Mouse (Mus musculus) mouse embryonic stem cell (cell line): Measurements from ENCODE around the gene Aanat.

Source experiments
- in situ Hi-C, 2 experiments: fragments of 300-500 bp; cut with MboI; formaldehyde crosslinking; loops; 1 replicate in 1 of 2; 3 replicates in 1 of 2; pipeline ENCODE4 v1.14.3; 2019 to 2020; ENCODE audit warnings: low sequenced_read_pairs in 2 of 2, low pct_unique_long_range_greater_than_20kb in 1 of 2, mixed read lengths in 1 of 2; ENCODE audit not compliant: unreplicated experiment in 1 of 2

Aanat gene

DNA sequence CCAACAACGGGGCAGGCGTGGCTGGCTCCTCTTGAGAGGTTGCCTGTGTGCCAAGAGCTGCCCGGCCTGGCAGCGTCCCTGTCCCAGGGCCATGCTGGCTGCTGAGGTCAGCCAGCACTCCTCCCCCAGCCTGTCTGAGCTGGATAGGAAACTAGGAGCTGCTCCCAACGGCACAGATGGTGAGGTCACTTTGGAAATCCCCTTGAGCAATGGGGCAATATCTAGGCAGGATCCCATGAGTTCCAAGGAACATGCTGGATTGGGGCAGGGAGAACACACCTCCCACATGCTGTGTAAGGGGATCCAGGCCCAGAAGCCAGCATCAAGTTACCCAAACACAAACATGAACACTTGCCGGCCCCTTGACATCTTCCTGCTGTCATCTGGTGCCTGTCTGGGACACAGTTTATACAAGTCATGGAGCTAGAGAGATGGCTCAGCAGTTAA lies 35.0 kb downstream of the Aanat start:
- in situ Hi-C loops = no loop called here

DNA sequence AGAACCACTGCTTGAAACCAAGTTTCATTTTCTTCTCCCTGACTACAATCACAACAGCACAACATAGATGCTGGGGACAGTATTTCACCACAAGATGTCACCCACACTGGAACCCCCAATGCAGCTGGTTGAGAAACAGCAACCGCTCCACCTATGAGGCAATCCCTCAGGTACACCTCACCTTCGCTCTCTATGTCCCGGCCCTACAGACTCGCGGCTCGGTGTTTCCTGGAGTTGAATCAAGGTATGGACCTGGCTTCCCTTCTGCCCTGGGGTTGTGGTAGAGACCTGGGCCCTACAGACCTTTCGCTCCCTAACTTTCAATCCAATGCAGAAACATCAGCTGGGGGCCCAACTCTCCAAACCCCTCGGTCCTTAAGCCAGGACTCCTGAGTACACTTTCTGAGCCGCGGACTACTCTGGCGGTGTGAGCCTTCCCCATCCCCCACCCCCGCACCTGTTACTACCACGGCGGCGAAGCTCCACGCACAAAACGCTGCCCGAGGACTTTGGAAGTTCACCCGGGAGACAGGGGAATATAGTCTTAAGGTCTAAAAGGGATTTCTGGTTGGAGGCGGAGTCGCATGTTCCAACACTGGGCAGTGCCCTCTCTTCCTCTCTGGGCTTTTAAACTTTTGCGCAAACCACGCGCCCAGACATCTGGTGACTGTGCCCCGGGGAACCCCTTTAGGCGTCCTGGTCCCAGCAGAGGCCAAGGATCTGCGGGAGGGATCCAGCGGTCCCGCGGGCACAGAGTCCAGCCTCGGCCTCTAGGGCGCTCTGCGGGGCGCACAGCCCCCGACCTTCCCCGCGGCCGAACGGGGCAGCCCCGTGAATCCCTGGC lies 37.3 kb downstream of the Aanat start:
- in situ Hi-C loops = no loop called here

DNA sequence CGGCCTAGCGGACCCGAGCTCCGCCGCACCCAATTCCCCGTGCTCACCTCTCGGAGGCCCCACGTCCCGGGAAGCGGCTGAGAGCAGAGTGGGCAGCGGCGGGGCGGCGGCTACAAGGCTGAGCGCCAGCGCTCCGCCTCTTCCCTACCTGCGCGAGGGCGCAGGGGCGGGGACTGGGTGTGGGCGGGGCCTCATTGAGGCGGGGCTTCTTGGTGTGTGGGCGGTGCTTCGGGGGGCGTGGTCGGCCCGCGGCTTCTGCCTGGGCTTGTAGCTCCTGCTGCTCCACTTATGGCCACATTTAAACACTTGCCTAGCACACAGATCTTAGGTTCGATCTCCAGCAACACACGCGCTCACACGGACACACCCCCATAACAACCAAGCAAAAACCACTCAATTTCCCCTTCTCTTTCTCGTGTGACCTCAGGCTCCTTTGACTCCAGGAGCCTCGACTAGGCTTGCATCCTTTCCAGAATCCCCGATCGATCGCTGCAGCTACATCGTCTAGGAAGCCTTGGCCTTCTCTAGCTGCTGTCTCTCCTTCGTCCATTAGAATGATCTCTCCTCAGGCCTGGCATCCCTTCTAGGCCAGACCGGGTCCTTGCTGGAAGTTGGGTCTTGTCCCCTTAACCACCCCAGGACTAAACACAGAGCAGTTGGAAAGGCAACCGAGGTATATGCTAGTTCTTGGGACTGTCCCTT lies 38.0 kb downstream of the Aanat start:
- in situ Hi-C loops = no loop called here

- in situ Hi-C loops = no loop called here
Observed at GRCm38 (mm10) chr11:116625081-116626000, 39.1 kb downstream of the Aanat start.

DNA sequence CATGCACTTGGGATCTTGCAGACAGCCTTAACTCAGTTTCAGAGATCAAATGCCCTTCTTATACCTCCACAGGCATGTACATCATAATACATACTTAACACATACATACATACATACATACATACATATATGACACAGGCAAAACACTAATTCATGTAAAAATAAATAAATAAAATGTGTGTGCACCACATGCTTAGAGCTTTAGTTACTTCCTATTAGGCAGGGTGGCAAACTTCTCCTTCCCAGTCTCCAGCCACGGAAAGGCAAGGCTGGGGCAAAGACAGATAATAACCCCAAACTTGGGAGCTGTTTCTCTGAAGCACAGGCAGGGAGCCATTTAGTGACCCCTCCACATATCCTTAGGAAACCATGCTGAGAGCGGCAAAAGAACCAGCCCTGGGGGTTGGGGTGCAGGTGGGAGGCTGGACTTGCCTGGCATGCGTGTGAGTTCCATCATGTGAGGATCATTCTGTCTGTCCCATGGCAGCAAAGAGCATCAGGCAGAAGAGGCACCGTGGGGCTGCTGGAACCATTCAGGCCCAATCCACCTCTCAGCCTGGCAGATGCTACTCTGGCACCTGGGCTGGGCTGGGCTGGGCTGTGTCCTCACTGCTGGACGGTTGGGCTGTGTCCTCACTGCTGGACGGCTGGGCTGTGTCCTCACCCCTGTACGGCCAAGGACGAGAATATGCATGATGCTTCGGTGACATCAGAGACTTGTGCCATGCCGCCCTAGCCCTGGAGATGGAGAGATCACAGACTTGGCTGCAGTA lies 40.3 kb downstream of the Aanat start, which contains the start of gene Rhbdf2:
TSS of gene Rhbdf2 (minus strand) at position 721 of the 773 bp plus-strand sequence.
- in situ Hi-C loops = no loop called here

GRCm38 (mm10) chr11:116627072-116628020 lies 41.1 kb downstream of the Aanat start:
- in situ Hi-C loops = no loop called here

DNA sequence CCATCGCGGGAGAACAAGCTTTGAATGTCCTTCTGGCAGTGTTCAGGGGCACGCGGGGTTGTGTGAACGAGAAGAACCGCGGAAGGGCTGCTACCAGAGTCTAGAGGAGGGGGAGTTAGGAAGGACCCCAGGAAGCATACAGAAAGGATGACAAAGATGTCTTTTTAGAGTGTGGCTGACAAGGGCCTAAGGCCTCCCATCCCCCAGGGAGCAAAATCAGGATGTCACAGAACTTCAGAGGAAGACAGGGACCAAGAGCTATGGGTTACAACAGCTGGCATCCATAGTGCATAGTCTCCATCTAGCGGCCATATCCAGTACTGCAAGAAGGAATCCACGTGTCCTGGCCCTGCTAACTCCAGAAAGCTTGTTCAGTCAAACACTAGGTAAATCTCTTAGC lies 42.5 kb downstream of the Aanat start:
- in situ Hi-C loops = no loop called here

DNA sequence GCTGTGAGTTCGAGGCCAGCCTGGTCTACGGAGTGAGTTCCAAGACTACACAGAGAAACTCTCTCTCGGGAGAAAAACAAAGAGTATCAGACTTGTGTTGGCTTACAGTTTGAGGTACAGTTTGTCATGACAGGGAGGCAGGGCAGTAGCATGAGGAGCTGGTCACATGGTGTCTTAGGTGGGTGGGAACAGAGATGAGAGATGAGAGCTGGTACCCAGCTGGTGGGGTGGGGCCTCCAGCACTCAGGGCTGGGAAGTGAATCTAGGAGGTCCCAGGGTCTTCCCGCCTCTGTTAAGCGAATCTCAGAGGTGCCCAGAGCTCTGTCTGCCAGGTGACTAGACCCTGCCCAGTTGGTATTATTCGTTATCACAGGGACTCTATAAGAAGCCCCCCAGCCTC lies 43.2 kb downstream of the Aanat start:
- in situ Hi-C loops = no loop called here

DNA sequence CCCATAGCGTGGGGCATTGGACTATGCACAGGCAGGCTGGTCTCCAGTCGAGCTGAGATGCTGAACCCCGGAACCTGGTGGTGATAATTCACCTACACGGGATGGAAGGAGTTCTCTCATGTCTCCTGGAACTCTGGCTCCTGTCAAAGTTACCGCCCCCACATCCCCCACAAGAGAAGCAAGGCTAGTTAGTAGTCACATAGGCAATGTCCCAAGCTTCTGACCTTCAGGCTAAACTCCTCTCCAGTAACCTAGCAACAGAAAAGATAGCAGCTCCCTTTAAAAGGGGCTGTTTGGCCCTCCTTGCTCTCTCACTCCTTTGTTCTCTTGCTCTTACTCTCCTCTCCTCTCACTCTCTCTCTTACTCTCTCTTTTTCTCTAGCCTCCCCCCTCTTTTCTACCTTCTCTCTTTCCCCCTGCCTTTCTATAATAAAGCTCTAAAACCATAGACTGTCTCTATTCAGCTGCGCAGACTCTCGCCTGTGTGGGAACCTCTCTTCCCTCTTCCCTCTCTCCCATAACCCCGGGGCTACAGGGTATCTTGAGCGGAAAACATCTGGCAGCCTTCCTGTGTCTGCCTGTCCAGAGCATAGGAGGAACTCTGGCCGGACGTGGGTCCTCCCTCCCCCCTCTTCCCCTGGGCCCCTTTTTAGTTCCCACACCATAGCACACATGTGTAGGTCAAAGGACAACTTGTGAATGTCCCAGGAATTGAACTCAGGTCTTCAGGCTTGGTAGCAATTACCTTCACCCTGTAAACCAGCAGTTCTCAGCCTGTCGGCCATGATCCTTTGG lies 44.1 kb downstream of the Aanat start:
- in situ Hi-C loops = loop anchor here in 1 of 2 experiments (10.0 kb wide), 1 partner anchor 424 kb away; no protein-coding TSS in a partner anchor

- in situ Hi-C loops = loop anchor here in 1 of 2 experiments (10.0 kb wide), 1 partner anchor 422 kb away; no protein-coding TSS in a partner anchor
Observed at GRCm38 (mm10) chr11:116632962-116633361, 46.7 kb downstream of the Aanat start.

DNA sequence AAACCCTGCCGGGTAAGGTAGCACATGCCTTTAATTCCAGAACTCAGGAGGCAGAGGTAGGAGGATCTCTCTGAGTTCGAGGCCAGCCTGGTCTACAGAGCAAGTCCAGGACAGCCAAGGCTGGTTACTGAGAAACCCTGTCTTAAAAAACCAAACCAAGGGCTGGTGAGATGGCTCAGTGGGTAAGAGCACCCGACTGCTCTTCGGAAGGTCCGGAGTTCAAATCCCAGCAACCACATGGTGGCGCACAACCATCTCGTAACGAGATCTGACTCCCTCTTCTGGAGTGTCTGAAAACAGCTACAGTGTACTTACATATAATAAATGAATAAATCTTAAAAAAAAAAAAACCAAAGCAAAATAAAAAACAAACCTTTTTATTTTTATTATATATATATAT lies 50.4 kb downstream of the Aanat start:
- in situ Hi-C loops = loop anchor here in 1 of 2 experiments (10.0 kb wide), 1 partner anchor 418 kb away; no protein-coding TSS in a partner anchor

GRCm38 (mm10) chr11:116641168-116641567 lies 54.9 kb downstream of the Aanat start:
- in situ Hi-C loops = loop anchor here (5.0 to 10.0 kb wide), 2 partner anchors 161 to 164 kb away; no protein-coding TSS in a partner anchor

DNA sequence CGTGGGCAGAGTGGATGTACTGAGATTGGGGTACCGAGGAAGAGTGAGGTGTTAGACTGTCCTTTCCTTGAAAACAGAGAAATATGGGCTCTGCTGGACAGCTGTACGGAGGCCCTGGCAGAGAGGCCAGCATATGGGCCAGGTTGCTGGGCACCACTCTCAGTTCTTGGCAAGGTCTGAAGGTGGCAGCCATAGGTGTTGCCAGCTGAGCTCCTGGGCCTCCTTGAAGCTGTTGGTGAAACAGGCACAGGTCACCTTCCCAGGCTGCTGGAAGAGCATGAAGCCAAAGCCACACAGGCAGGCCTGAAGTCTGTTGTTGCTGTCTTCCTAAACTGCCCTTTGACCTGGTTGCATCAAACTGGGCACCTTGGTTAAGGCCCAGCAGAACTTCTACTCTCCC lies 55.5 kb downstream of the Aanat start:
- in situ Hi-C loops = loop anchor here (5.0 to 10.0 kb wide), 2 partner anchors 161 to 163 kb away; no protein-coding TSS in a partner anchor

DNA sequence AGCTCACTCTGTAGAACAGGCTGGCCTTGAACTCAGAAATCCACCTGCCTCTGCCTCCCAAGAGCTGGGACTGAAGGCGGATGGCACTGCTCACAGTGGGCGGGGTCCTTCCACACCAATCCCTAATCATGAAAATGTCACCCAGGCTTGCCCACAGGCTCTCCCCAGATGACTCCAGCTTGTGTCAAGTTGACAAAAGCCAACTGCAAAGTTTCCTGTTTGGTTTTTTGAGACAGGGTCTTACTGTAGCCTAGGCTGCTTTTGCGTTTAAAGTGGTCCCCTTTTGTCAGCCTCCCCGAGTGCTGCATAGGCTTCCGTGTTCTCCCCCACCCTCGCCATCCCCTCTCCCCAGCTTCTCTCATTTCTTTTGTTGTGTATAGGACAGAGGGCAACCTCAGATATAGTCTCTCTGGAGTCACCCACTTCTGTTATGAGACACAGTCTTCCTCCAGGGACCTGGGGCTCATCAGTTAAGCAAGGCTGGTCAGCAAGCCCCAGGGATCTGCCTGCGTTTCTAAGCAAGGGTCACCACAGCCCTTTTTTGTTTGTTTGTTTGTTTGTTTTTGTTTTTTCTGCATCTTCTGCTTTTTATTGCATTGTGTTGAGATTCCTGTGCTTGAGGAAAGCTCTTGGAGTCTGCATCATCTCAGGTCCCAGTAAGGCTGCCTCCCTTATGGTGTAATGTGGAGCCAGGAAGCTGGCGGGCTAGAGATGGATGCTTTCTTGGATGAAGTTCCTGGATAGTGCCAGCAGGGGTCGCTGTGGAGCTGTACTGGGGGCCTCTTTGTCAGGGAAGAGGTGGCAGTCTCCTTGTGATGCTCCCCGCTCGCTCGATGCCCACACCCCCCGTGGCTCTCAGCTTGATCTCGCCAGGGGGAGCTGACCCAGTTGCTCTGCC lies 56.7 kb downstream of the Aanat start:
- in situ Hi-C loops = loop anchor here (5.0 to 10.0 kb wide), 2 partner anchors 159 to 162 kb away; no protein-coding TSS in a partner anchor
